In genomic region chr12:111165831-111166591, GRCm38 (mm10) we compare ENCODE assay signal across 8 mouse cellular contexts. TPM values are rescaled to one million over a fixed set of nuclear protein-coding genes. Genes with fewer than 3 reads are reported as not detected.
DNase-seq lines count a peak whose midpoint lies in the region; ATAC-seq and TF ChIP-seq lines count a peak whose summit lies in the region.

Gene Traf3 (plus strand): TSS chr12:111166370.

- H3K4me2 ChIP-seq in forebrain, postnatal 0 days (ENCODE audit: low read depth) = peak within 1 kb of the TSS; percentile 81
- peak within 1 kb of the TSS; percentile 82 for H3K4me2 ChIP-seq in hindbrain, embryonic 12.5 days (replicated peaks)

- H3K9me3 ChIP-seq in forebrain, postnatal 0 days (ENCODE audit: low read length) = no peaks in the 10 kb centered on the region
- no peaks in the 10 kb centered on the region for H3K9me3 ChIP-seq in hindbrain, embryonic 12.5 days (replicated peaks)

- 14% methylated on average over 31 of the region's 105 CpGs for WGBS in forebrain, postnatal 0 days
- 8% methylated on average over 46 of the region's 105 CpGs for WGBS in hindbrain, embryonic 12.5 days

- TF ChIP-seq CTCF in forebrain, postnatal 0 days (IDR thresholded peaks at IDR 0.05; ENCODE audit: low read depth) = no peak

- no peaks in the 10 kb centered on the region for H3K36me3 ChIP-seq in forebrain, postnatal 0 days (ENCODE audit: insufficient read depth)
- no peaks in the 10 kb centered on the region for H3K36me3 ChIP-seq in hindbrain, embryonic 12.5 days

- H3K9ac ChIP-seq in forebrain, postnatal 0 days = peak within 1 kb of the TSS; percentile 64
- H3K9ac ChIP-seq in hindbrain, embryonic 12.5 days = peak within 1 kb of the TSS; percentile 85

- peak; percentile 75 for DNase-seq in MN1 (ENCODE audit: low spot score)
- DNase-seq in c-Kit-positive CD71-positive TER-119-positive erythroid progenitor cells, embryonic 14.5 days (ENCODE audit: low spot score) = peak; percentile 59
- peak; percentile 87 for DNase-seq in forebrain, postnatal 0 days
- no peak for DNase-seq in layer of hippocampus, postnatal 25 days (ENCODE audit: extremely low spot score in 1 of 2, low spot score in 1 of 2)
- DNase-seq in lung, postnatal 36 days = peak; percentile 78
- peak; percentile 53 for DNase-seq in retina, adult 2 months (ENCODE audit: low read depth, low spot score)
- peak; percentile 77 for DNase-seq in thymus, postnatal 25 days

- ATAC-seq in forebrain, postnatal 0 days = peak; percentile 8; the same call in 1 of the 2 replicates
- ATAC-seq in hindbrain, embryonic 12.5 days (ENCODE audit: low FRiP score) = peak; percentile 21; the same call in 1 of the 2 replicates

- H3K4me1 ChIP-seq in forebrain, postnatal 0 days (ENCODE audit: insufficient read depth) = peaks cover 37% of the 10 kb centered on the region
- H3K4me1 ChIP-seq in hindbrain, embryonic 12.5 days = peaks cover 57% of the 10 kb centered on the region

- H3K27me3 ChIP-seq in forebrain, postnatal 0 days (ENCODE audit: insufficient read depth, low read length) = no peaks in the 10 kb centered on the region
- no peaks in the 10 kb centered on the region for H3K27me3 ChIP-seq in hindbrain, embryonic 12.5 days

- peak within 1 kb of the TSS; percentile 72 for H3K4me3 ChIP-seq in forebrain, postnatal 0 days (ENCODE audit: low read depth, low read length)
- peak within 1 kb of the TSS; percentile 83 for H3K4me3 ChIP-seq in hindbrain, embryonic 12.5 days

- peak within 1 kb of the TSS; percentile 80 for H3K27ac ChIP-seq in forebrain, postnatal 0 days (ENCODE audit: low read depth, low read length)
- H3K27ac ChIP-seq in hindbrain, embryonic 12.5 days = peak within 1 kb of the TSS; percentile 91

RNA-seq across cellular contexts. Expression of gene Traf3, which starts in this region (rescaled TPM):
- total RNA-seq in forebrain, postnatal 0 days (2014; rRNA removed) = 18.5 and 25.1 TPM in 2 replicates
- 6.6 and 11.5 TPM in 2 replicates for polyA plus RNA-seq in forebrain, postnatal 0 days (2015; fragmentation: Nextera tagmentation; extraction: Ambion mirVana)
- 23.4 and 23.9 TPM in 2 replicates for polyA plus RNA-seq in hindbrain, embryonic 12.5 days (2016; fragmentation: Nextera tagmentation; extraction: Ambion mirVana)
- 10 to 100 TPM; 92.9 to 94.0 TPM for total RNA-seq in layer of hippocampus, postnatal 25 days (2021)

Comparison
In these comparisons a context has a peak if more than half of its experiments do, and no peak if none do; other contexts are left out.
1. DNase-seq: peak in MN1 (single experiment), c-Kit-positive CD71-positive TER-119-positive erythroid progenitor cells, embryonic 14.5 days (single experiment), forebrain, postnatal 0 days (single experiment), lung, postnatal 36 days (single experiment), retina, adult 2 months (single experiment) and thymus, postnatal 25 days (single experiment); none in layer of hippocampus, postnatal 25 days (0 of 2).